Mouse (Mus musculus) CH12.LX (cell line): ENCODE data around the gene Slc17a5.

Experiments
- CHD2 ChIP-seq: IDR thresholded peaks from 2 replicates; pipeline ENCODE4 v1.6.1; 2011; ENCODE audit warnings: low read length, improper control_type of control experiment
- CTCF ChIP-seq, 2 experiments: IDR thresholded peaks in 1 of 2; conservative IDR thresholded peaks in 1 of 2; 2 replicates each; pipeline ENCODE4 v1.5.1; 2011 to 2012; ENCODE audit warnings: low read depth in 2 of 2, low read length in 2 of 2, improper control_type of control experiment in 1 of 2, inconsistent platforms in 1 of 2, mild to moderate bottlenecking in 1 of 2, moderate library complexity in 1 of 2
- ELF1 ChIP-seq: IDR thresholded peaks from 2 replicates; pipeline ENCODE4 v1.6.1; 2014; ENCODE audit warnings: low read depth, mild to moderate bottlenecking, inconsistent platforms, low read length, improper control_type of control experiment
- EP300 ChIP-seq: IDR thresholded peaks from 2 replicates; pipeline ENCODE4 v1.6.1; 2011; ENCODE audit warnings: low read length, improper control_type of control experiment
- JUND ChIP-seq: conservative IDR thresholded peaks from 2 replicates; pipeline ENCODE4 v1.6.1; 2011; ENCODE audit warnings: low read depth, low read length, improper control_type of control experiment
- MAFK ChIP-seq: IDR thresholded peaks from 2 replicates; pipeline ENCODE4 v1.6.1; 2011; ENCODE audit warnings: low read length, improper control_type of control experiment; ENCODE audit not compliant: insufficient replicate concordance
- MAX ChIP-seq: IDR thresholded peaks from 2 replicates; pipeline ENCODE4 v1.6.1; 2011; ENCODE audit warnings: low read length, improper control_type of control experiment
- MXI1 ChIP-seq: IDR thresholded peaks from 2 replicates; pipeline ENCODE4 v1.6.1; 2011; ENCODE audit warnings: mild to moderate bottlenecking, low read depth, low read length, improper control_type of control experiment
- POLR2A ChIP-seq: IDR thresholded peaks from 2 replicates; pipeline ENCODE4 v1.6.1; 2011; ENCODE audit warnings: low read depth, mild to moderate bottlenecking, improper control_type of control experiment, low read length
- POLR2AphosphoS2 ChIP-seq: IDR thresholded peaks from 2 replicates; pipeline ENCODE4 v1.6.1; 2011; ENCODE audit warnings: low read depth, low read length, improper control_type of control experiment
- ZMIZ1 ChIP-seq: IDR thresholded peaks from 2 replicates; pipeline ENCODE4 v1.6.1; 2012; ENCODE audit warnings: low read depth, mild to moderate bottlenecking, inconsistent platforms, low read length, improper control_type of control experiment
- ZNF384 ChIP-seq: IDR thresholded peaks from 2 replicates; pipeline ENCODE4 v1.6.1; 2012; ENCODE audit warnings: low read depth, low read length, improper control_type of control experiment, inconsistent platforms

DNA sequence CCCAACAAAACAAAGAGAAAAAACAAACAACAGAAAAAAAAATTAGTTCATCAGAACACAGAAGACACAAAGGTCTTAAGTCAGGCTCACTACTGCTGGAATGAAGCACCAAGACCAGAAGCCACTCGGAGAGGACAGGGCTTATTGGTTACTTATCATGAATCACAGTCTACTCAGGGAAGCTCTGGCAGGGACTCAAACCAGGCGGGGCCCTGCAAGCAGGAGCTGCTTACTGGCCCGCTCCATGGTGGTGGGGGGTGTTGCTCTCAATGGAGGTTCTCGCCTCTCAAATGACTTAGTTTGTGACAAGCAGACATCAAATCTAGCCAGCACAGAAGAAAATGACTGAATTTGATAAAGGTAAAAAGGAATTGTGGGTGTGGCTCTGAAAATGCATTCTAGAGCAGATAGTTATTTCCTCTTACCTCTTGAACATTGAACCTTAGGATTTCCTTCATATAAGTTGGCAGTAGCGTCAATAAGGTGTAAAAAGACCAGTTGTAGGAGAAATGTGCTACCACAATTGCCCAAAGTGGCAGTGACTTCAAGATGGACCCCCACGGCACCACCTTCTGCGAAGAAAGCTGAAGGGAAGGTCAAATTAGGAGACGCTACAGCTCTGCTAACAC lies 29.1 kb downstream of the Slc17a5 start:
- TF ChIP-seq MAX = no peak
- TF ChIP-seq CTCF (conservative IDR thresholded peaks at IDR 0.05 in 1 of 2, IDR thresholded peaks at IDR 0.05 in 1 of 2; ENCODE audit: low read depth in 2 of 2, low read length in 2 of 2) = no peak
- no peak for TF ChIP-seq MAFK
- TF ChIP-seq MXI1 = no peak
- TF ChIP-seq JUND = no peak
- TF ChIP-seq ZNF384 = no peak
- TF ChIP-seq ELF1 = no peak
- no peak for TF ChIP-seq CHD2
- TF ChIP-seq ZMIZ1 = no peak
- no peak for TF ChIP-seq POLR2AphosphoS2
- no peak for TF ChIP-seq EP300
- no peak for TF ChIP-seq POLR2A
